Mouse (Mus musculus) testis, postnatal 10 days (tissue): ENCODE measurements around the gene Mdm2.
"Not testable (repeated sequence)": the region's sequence is repeated elsewhere in the genome, so short reads cannot be mapped to it uniquely, and the experiment has no call there.

Experiments
- DNase-seq: peaks from one replicate; pipeline ENCODE4 v3.0.0; 2021; ENCODE audit warnings: low spot score

Mdm2 gene

DNA sequence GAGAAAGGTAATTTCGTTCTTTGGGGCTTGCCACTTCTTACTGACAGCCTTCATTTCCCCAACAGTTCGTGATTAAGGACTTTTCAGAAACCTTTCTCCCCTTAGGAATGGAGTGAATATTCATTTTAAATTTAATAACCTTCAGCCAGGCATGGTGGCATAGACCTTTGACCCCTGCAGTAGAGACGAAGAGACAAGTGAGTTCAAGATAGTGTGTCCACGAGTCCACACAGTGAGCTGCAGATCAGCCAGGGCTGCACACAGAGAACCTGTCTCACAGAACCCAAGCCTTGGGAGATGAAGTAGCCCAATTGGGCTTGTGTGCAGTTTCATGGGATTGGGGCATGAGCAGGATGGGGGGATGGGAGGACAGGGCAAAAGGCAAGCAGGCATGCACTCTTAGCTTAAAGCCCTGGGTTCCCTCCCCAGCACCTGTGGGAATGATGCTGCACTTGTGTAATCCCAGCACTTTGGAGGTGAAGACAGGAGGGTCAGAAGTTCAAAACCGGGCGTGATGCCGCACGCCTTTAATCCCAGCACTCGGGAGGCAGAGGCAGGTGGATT, 1.7 kb upstream of the Mdm2 start:
- no peak for DNase-seq

DNA sequence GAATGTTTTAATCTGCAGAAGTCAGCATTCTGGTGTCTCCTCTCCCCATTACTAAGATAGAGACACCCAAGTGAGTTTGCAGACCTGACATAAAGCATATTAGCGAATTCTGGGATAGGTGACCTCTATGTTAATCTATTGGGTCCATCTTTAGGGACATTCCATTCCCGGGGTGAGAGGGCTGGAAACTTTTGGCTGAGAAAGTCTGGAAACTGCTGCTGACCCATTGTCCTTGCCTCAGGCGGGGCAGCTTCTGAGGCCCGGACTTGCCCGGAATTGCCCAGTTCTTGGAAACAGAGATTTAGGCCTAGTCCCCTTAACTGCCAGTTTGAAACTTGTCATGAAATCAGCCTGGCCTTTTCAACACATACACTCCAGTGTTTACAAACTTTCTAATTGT, 850 bp upstream of the Mdm2 start:
- DNase-seq, result no peak

DNA sequence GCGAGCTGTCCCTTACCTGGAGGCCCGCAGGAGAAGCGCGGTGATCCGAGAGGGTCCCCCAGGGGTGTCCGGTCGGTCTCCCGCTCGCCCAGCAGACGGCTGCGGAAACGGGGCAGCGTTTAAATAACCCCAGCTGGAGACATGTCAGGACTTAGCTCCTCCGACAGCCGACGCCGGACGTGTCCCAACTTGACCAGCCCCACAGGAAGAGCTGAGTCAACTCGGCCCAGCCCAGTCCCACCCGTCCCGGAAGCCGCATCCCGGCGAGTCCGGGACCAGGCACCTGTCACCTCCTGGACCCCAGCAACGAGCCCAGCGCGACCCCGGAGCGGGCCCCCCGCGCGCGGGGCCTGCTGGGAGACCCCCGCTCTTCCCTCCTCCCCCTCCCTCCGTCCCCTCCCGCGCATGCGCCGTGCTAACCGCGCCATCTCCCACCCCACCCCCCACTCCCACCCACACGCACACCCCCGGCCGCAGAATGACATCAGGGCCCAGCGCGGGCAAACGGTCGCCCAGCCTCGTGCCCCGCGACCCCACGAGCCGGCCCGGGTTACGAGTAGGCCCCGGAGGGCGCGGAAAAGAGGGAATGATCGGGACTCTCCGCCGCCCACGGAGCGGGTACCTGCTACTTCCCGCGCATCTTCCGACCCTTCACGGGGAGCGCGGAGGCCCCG, 491 bp downstream of the Mdm2 start:
- DNase-seq, result peak; percentile 86

DNA sequence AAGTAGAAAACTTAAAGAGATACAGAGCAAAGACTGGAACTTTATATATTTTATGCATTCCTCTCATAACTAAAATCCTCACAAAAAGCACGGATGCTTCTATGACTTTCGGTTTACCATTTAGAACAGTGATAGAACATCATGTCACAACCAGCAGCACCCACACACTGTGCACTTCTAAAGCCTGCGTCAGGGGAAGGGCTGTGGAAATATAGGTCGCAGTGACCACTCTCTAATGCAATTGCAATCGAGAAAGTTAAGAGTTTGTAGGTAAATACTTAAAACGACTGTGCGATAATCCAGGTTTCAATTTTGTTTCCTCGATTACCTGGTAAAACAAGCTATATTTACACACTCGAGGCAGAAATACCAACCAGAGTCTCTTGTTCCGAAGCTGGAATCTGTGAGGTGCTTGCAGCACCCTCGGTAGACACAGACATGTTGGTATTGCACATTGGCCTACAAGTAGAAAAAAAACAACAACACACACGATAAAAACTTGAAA, 1.2 kb downstream of the Mdm2 start:
- no peak for DNase-seq

DNA sequence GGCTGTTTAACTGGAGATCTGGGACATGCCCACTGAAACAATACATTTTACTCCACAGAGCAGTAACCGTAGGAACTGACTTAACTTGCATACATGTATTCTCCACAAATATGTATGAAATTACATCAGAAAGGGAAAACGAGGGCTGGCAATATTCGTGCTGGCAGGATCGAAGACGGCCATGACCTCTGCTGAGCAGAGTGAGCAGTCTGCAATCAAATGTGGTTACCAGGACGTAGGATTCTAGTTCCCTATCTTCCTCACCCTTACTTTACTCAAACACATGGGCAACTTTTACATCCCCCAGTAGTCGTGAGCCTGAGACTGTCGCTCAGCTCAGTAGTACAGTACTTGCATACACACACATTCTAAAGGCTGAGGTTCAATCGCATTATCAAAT, 1.7 kb downstream of the Mdm2 start:
- no peak for DNase-seq

DNA sequence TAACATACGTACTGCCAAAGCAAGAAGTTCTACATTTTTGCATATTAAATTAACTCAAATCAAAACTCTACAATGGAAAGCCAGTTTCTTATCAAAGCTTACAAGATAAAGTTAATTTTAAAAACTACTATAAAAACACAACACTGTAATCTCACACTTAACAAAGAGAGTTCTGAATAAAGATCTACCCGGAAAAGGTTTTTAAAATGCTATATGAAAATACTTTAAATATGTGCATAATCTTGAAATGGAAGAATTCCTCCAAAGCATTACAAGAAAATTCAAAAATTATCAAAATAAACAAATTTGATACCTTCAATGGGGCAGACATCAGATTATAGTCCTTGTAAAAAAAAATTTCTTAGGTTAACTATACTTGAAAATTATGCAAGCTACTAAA, 2.2 kb downstream of the Mdm2 start:
- DNase-seq, result no peak

DNA sequence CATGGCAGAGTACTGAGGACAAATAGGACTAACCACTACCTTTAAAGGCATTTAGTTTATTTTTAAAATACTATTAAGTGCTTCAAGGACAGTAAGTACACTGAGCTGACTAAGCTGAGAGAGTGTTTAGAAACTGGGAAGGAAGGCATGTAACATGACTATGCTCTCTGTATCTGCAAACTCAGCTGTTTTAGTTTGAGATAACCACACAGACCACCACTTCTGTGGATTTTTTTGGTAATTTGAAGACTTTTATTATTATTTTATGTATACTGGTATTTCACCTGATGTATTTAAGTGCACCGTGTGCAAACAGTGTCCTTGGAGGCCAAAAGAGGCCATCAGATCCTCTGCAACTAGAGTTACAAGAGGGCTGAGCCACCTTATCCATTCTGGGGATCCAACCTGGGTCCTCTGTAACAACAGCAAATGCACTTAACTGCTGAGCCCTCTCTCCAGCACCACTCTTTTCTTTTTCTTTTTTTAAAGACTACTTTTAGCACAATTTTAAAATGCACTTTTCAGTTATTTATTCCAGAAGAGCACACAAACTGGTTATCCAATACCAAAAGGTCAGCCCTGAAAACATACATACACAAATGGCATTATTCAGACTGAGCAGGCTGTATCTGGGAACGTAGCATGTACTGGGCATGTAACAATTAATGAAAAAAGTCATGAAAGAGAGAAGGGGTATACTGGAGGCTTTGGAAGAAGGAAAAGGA, 3.3 kb downstream of the Mdm2 start:
- no peak for DNase-seq

DNA sequence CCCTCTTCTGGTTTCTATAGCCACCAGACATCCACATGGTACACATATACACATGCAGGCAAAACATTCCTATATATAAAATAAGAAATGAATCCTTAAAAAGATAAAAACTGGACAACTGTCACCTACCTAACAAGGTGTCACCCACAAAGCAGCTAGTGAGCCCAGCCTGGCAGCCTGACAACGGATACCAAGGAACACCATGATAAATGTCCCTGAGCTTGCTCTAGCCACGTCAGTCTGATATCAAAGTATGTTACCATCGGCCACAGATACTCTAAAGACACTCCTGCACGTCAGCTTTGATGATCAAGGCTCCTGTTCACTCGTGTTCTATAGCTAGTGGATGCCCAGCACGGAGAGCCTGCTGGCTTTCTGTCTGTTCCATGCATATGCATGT, 4.1 kb downstream of the Mdm2 start:
- DNase-seq, result no peak

DNA sequence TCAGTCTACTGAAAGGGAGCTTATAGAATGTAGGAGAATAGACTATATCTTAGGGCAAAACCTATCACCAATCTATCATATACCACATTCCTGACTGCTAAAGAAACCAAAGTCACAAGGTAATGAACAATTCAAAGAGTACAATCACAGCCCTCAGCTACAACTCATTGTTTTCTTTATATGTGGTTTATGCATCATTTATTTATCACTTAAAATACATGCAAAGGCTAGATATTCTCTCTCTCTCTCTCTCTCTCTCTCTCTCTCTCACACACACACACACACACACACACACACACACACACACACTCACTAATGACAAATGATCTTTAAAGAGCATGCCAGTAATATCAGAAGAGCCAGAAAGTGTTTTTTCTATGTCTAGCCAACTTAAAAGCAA, 4.8 kb downstream of the Mdm2 start:
- no peak for DNase-seq

DNA sequence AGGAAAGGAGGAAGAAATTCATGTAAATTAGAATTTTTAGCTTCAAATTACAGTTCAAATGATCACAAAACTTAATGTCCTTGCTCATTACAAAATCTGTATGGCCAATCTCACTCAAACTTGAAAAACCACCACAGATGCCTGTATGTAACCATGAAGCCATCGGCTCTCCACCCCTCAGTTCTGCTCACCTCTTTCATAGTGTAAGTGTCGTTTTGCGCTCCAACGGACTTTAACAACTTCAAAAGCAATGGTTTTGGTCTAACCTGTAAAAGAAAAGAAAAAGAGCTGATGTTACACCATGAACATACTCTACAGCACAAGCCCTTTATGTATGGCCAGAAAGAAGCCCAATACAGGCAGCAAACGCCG, 5.6 kb downstream of the Mdm2 start:
- no peak for DNase-seq

DNA sequence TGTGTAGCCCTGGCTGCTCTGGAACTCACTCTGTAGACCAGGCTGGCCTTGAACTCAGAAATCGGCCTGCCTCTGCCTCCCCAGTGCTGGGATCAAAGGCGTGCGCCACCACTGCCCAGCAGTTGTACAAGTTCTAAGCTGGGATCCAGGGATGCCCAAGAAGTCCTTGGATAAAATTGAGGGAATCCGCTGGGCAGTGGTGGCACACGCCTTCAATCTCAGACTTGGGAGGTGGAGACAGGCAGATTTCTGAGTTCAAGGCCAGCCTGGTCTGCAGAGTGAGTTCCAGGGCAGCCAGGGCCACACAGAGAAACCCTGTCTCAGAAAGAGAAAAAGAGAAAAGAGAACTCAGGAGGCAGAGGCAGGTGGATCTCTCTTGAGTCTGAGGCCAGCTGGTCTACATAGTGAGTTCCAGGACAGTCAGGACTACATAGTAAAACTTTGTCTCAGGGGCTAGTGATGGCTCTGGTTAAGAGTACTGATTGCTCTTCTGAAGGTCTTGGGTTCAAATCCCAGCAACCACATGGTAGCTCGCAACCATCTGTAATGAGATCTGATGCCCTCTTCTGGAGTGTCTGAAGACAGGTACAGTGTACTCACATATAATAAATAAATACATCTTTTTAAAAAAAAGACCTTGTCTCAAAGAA, 6.1 kb downstream of the Mdm2 start:
- not testable (repeated sequence) for DNase-seq

DNA sequence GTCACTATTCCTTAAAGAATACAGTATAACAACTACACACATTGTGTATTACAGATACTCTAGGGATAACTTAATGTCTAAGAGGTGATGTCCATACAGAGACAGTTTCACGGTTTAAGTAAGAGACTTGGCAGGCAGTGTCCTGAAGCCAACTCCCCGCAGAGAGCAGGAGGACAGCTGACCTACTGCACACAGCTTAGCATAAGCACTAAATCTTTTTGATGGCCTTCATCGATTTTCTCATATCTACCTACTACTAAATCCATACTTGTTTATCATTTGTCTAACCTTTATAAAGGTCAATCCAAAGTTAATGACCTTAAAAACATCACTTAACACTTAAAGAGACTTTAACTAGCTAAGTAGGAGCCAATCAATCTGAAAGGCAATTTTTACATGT, 7.1 kb downstream of the Mdm2 start:
- no peak for DNase-seq

DNA sequence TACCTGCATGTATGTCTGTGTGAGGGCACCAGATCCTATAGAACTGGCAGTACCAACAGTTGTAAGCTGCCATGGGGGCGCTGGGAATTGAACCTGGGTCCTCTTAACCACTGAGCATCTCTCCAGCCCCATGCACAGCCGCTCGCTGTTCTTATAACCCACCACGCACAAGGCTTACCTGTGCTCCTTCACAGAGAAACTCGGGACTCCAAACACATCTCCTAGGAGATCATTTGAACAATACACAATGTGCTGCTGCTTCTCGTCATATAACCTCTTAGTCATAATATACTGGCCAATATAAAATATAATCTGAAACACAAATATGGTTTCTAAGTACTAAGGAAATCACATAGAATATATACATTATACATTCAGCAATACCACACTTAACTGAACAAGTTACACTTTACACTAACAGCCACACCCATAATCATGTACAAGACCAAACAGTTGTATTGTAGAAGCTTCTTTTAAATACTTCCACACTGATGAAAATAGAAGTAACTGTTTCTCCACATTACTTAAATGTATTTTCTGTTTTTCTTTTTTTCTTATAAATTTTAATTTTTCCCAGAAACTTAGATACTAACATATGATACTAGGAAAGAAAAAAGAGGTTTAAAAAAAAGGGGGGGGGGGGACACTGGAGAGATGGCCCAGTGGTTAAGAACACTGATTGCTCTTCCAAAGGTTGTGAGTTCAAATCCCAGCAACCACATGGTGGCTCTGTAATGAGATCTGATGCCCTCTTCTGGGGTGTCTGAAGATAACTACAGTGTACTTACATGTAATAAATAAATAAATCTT, 8.3 kb downstream of the Mdm2 start:
- DNase-seq, result no peak

DNA sequence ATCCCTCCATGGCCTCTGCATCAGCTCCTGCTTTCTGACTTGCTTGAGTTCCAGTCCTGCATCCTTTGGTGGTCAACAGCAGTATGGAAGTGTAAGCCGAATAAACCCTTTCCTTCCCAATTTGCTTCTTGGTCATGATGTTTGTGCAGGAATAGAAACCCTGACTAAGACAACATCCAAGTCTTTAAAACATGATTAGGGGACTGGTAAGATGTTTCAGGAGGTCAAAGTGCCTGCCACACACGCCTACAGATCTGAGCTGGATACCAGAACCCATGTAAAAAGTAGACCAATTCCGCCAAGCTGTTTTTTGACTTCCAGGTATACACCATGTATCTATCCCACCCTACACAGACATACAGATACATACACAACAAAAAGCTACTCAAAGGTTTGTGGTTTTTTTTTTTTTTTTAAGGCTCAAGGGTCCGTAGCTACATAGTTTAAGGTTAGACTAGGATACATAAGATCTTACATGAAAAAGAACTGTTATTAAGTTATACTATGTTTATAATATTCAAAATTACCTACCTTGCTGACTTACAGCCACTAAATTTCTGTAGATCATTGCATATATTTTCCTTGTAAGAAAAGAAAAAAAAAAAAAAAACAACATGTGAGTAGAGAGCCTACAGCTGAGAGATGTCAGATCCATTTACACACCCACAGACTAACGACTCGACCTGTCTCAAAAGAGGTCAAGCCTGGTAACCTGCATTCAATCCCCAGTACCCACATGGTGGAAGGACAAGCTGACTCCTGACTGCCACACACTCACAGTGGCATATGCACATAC, 9.3 kb downstream of the Mdm2 start:
- DNase-seq, result no peak

DNA sequence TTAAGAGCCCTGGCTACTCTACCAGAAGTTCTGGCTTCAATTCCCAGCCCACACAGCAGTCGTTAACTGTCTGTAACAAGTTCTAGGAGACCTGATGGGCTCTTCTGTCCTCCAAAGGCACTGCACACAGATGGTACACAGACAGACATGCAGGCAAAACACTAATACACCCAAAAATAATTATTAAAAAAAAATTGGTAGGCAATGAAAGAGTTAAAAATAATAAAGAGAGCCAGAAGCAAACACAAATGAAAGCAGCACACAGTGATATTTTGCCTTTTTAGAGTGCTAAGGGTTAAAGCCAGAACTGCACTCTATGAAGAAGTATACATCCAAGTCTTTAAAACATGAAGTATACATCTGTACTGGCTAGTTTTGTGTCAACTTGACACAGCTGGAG, 10.1 kb downstream of the Mdm2 start:
- no peak for DNase-seq

DNA sequence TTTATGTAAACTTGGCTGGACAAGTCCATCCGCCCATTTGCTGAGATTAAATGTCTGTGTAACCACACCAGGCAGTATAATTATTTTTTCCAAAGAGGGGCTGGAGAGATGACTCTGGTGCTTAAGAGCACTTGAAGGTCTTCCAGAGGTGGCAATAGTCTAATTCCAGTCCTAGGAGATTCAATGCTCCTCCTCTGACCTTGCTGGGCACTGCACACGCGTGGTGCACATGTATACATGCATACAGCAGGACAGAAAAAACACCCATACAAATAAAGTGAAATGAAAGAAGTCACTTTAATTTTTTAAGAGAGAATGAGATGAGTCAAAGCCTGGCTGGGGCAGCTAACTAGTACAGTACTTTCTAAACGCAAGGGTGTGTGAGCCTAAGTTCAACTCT, 10.6 kb downstream of the Mdm2 start:
- no peak for DNase-seq

DNA sequence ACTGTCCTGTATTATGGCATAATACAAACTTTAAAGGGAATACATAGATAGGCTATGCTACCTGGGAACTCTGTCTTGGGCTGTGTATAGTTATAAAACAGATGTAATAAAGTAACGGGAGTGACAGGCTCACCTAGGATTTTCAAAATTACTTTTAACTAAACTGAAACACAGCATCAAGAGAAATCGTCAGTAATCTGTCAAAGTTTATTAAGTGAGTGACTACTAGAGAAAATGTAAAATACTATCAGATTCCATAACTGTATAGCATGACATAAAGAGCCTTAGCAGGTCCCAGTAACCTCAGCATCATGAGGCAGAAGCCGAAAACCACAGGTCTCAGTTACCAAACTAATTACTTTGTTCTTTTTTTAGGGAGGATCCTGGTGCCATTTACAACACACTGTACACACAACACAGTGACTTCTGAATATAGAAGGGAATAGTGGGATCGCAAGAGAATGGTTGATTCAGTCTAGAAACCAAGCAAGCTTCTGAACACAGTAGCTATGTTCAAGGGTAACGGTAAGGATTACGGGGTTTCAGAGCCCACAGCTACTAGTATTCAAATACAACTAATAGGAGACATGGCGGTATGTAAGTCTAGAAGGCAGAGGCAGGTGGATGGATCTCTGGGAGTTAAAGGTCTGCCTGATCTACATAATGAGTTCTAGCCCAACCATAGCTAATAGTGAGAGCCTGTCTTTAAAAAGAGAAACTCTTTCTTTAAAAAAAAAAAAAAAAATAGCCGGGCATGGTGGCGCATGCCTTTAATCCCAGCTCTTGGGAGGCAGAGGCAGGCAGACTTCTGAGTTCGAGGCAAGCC, 12.0 kb downstream of the Mdm2 start:
- no peak for DNase-seq

DNA sequence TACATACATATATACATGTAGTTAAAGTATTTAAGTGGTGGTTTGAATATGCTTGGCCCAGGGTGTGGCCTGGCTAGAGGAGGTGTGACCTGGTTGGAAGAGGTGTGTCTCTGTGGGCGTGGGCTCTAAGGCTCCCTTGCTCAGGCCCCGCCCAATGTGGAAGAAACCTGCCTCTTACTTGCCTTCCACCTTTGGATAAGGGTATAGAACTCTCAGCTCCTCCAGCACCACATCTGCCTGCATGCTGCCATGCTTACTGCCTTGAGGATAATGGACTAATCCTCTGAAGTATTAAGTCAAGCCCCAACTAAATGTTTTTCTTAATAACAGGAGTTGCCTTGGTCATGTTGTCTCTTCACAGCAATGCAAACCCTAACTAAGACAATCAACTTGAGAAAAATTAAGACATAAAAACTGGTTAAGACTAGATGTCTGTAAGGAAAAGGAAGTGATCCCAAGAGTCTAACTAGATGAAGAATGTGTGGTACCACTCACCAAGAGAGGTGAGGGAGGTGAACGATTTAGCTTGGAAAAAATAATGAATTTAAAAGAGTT, 12.9 kb downstream of the Mdm2 start:
- DNase-seq, result no peak

DNA sequence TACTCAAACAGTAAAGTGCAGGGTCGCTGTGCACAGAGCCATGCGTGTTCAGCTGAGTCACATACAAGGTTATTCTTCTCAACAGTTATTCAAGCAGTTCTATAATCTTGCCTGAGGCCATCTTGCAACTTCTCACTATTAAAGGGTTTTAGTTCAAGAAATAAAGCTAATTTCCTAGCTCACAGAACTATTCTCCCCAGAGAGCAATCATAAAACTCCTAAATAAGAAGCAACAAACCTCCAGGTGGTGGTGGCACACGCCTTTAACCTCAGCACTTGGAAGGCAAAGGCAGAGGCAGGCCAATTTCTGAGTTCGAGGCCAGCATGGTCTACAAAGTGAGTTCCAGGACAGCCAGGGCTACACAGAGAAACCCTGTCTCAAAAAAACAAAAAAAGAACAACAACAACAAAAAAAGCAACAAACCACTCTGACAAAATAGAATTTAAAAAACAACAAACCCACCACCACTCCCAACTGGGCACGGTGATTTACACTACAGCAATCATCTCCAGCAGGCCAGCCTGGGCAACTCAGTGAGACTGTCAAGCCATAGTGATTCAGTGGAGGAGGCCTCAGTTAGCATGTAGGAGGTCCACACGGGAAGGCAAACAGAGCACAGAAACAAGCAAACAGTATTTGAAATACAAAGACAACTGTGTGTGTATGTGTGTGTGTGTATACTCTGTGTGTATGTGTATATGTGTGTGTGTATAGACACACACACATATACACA, 13.6 kb downstream of the Mdm2 start:
- no peak for DNase-seq
